Mouse (Mus musculus) C2C12 (cell line): ENCODE measurements around the gene Cd1d1. TPM values are rescaled to one million over a fixed set of nuclear protein-coding genes. Genes with fewer than 3 reads are reported as not detected.
A peak's percentile ranks its signal among the peaks of the same experiment; 100 is the strongest.
"Not testable (repeated sequence)": the region's sequence is repeated elsewhere in the genome, so short reads cannot be mapped to it uniquely, and the experiment has no call there.

Experiments
- H3K27me3 ChIP-seq: one replicate; pipeline ENCODE4 v1.6.1; 2011; ENCODE audit not compliant: control insufficient read depth, insufficient read depth, insufficient read length
- H3K36me3 ChIP-seq: one replicate; pipeline ENCODE4 v1.6.1; 2011; ENCODE audit not compliant: control insufficient read depth, insufficient read depth
- H3K4me3 ChIP-seq: one replicate; pipeline ENCODE4 v1.5.1; 2011; ENCODE audit warnings: mild to moderate bottlenecking, control low read depth; ENCODE audit not compliant: poor library complexity, insufficient read depth, severe bottlenecking
- H3K79me2 ChIP-seq: one replicate; pipeline ENCODE4 v1.6.1; 2011; ENCODE audit not compliant: control insufficient read depth, insufficient read depth
- H3K79me3 ChIP-seq: one replicate; pipeline ENCODE4 v1.6.1; 2011; ENCODE audit warnings: low read depth, control low read depth
- H3ac ChIP-seq: one replicate; pipeline ENCODE3; 2011; ENCODE audit warnings: low read depth; ENCODE audit not compliant: control insufficient read depth, insufficient read length
- CEBPB ChIP-seq: IDR thresholded peaks from one replicate; pipeline ENCODE4 v1.6.1; 2011; ENCODE audit warnings: low read depth, mild to moderate bottlenecking, control low read depth, moderate library complexity
- CTCF ChIP-seq: IDR thresholded peaks from one replicate; pipeline ENCODE4 v1.5.1; 2011; ENCODE audit not compliant: control insufficient read depth, insufficient read depth, insufficient read length
- FOSL1 ChIP-seq: IDR thresholded peaks from one replicate; pipeline ENCODE4 v1.8.0; 2011; ENCODE audit warnings: mild to moderate bottlenecking, low read length; ENCODE audit not compliant: poor library complexity, insufficient read depth, severe bottlenecking
- MAX ChIP-seq: IDR thresholded peaks from one replicate; pipeline ENCODE4 v1.6.1; 2011; ENCODE audit warnings: mild to moderate bottlenecking, control low read depth
- MYOD1 ChIP-seq: IDR thresholded peaks from one replicate; pipeline ENCODE4 v1.6.1; 2011; ENCODE audit warnings: low read depth; ENCODE audit not compliant: control insufficient read depth, insufficient read length
- MYOG ChIP-seq: IDR thresholded peaks from one replicate; pipeline ENCODE4 v1.6.1; 2011; ENCODE audit not compliant: control insufficient read depth, insufficient read length; ENCODE audit errors: extremely low read depth
- USF1 ChIP-seq: IDR thresholded peaks from one replicate; pipeline ENCODE4 v1.6.1; 2011; ENCODE audit warnings: low read depth, mild to moderate bottlenecking, control low read depth, moderate library complexity
- polyA plus RNA-seq: library from polyadenylated mRNA; unstranded; fragments of >200 nt; fragmentation: generic; extraction: Trizol; gene quantifications from one replicate; pipeline ENCODE4 v1.2.1, GENCODE M21; 2012; ENCODE audit warnings: missing spikeins

Gene Cd1d1
- polyA plus RNA-seq, 1 experiment = 0.39 TPM

- Histone ChIP-seq H3ac (no peak overlapping the region), H3K4me3 (no peak overlapping the region), H3K27me3 (peaks cover 3% of the 10 kb centered on the region), H3K79me2 (no peaks in the 10 kb centered on the region), H3K36me3 (no peaks in the 10 kb centered on the region), H3K79me3 (no peaks in the 10 kb centered on the region)
- TF ChIP-seq CEBPB (no peak), CTCF (peak; percentile 87), MYOG (no peak), USF1 (no peak), FOSL1 (no peak), MYOD1 (no peak), MAX (no peak)
Measured at GRCm38 (mm10) chr3:87030855-87031254, 31.6 kb upstream of the Cd1d1 start.

- H3K79me2 ChIP-seq = no peaks in the 10 kb centered on the region
- no peak overlapping the region for H3K4me3 ChIP-seq
- no peaks in the 10 kb centered on the region for H3K36me3 ChIP-seq
- TF ChIP-seq FOSL1 = no peak
- no peak for TF ChIP-seq USF1
- TF ChIP-seq MYOG = no peak
- no peak for TF ChIP-seq CEBPB
- H3K27me3 ChIP-seq = no peaks in the 10 kb centered on the region
- H3ac ChIP-seq = no peak overlapping the region
- no peaks in the 10 kb centered on the region for H3K79me3 ChIP-seq
Measured at GRCm38 (mm10) chr3:87017707-87018106, 18.5 kb upstream of the Cd1d1 start.

GRCm38 (mm10) chr3:87017001-87017400 is 17.8 kb upstream of the Cd1d1 start:
- no peak overlapping the region for H3ac ChIP-seq
- no peaks in the 10 kb centered on the region for H3K27me3 ChIP-seq
- H3K4me3 ChIP-seq = no peak overlapping the region
- H3K36me3 ChIP-seq = no peaks in the 10 kb centered on the region
- TF ChIP-seq USF1 (no peak), CEBPB (no peak), MYOD1 (no peak), MAX (no peak), FOSL1 (no peak), MYOG (no peak)
- no peaks in the 10 kb centered on the region for H3K79me3 ChIP-seq
- no peaks in the 10 kb centered on the region for H3K79me2 ChIP-seq

- H3K4me3 ChIP-seq = no peak overlapping the region
- no peaks in the 10 kb centered on the region for H3K27me3 ChIP-seq
Measured at GRCm38 (mm10) chr3:87015931-87016330, 16.7 kb upstream of the Cd1d1 start.

GRCm38 (mm10) chr3:87012406-87012805 is 13.2 kb upstream of the Cd1d1 start:
- not testable (repeated sequence) for H3ac ChIP-seq, H3K79me3 ChIP-seq, H3K27me3 ChIP-seq, H3K36me3 ChIP-seq, H3K79me2 ChIP-seq, H3K4me3 ChIP-seq

More at GRCm38 (mm10) chr3:87015931-87016330, 16.7 kb upstream of the Cd1d1 start:
- TF ChIP-seq CTCF = no peak
- TF ChIP-seq CEBPB = no peak
- TF ChIP-seq MYOG = no peak
- no peak for TF ChIP-seq USF1
- no peak overlapping the region for H3ac ChIP-seq
- no peaks in the 10 kb centered on the region for H3K36me3 ChIP-seq
- no peaks in the 10 kb centered on the region for H3K79me2 ChIP-seq
- no peaks in the 10 kb centered on the region for H3K79me3 ChIP-seq

- not testable (repeated sequence) for H3K79me2 ChIP-seq, H3K36me3 ChIP-seq, H3K79me3 ChIP-seq, H3K4me3 ChIP-seq, H3K27me3 ChIP-seq, H3ac ChIP-seq
Measured at GRCm38 (mm10) chr3:87008281-87008680, 9.0 kb upstream of the Cd1d1 start.

GRCm38 (mm10) chr3:87000676-87001075 is 1.4 kb upstream of the Cd1d1 start:
- Histone ChIP-seq H3K27me3 (no peaks in the 10 kb centered on the region), H3K36me3 (no peaks in the 10 kb centered on the region), H3K4me3 (no peak overlapping the region), H3K79me2 (no peaks in the 10 kb centered on the region), H3ac (no peak overlapping the region), H3K79me3 (no peaks in the 10 kb centered on the region)
- TF ChIP-seq MYOG = no peak
- TF ChIP-seq MYOD1 = no peak
- no peak for TF ChIP-seq CEBPB
- no peak for TF ChIP-seq CTCF
- no peak for TF ChIP-seq FOSL1
- TF ChIP-seq USF1 = no peak
- no peak for TF ChIP-seq MAX
